Mouse (Mus musculus): ENCODE results near the gene Rsph14. TPM values are rescaled to one million over a fixed set of nuclear protein-coding genes. Genes with fewer than 3 reads are reported as not detected.

Rsph14 gene
- polyA plus RNA-seq, 1 experiment = not detected

- Histone ChIP-seq H3K9me3 (ENCODE audit: control insufficient read depth, low read length) (no peaks in the 10 kb centered on the region), H3K36me3 (ENCODE audit: control insufficient read depth) (no peaks in the 10 kb centered on the region), H3K4me3 (replicated peaks) (no peak overlapping the region), H3K27me3 (ENCODE audit: control insufficient read depth) (no peaks in the 10 kb centered on the region), H3K4me1 (ENCODE audit: control insufficient read depth) (no peaks in the 10 kb centered on the region; the same call in 1 of the 2 replicates)
- TF ChIP-seq TAL1 (IDR thresholded peaks at IDR 0.05; ENCODE audit: low read length) = no peak
- no peak for TF ChIP-seq GATA1 (IDR thresholded peaks at IDR 0.05; ENCODE audit: low read length)
These were observed 108.1 kb downstream of the Rsph14 start for GRCm38 (mm10) chr10:74924274-74924673.

- Histone ChIP-seq H3K36me3 (ENCODE audit: control insufficient read depth) (no peaks in the 10 kb centered on the region), H3K4me3 (replicated peaks) (no peak overlapping the region), H3K4me1 (ENCODE audit: control insufficient read depth) (no peaks in the 10 kb centered on the region; the same call in 1 of the 2 replicates), H3K27me3 (ENCODE audit: control insufficient read depth) (no peaks in the 10 kb centered on the region), H3K9me3 (ENCODE audit: control insufficient read depth, low read length) (no peaks in the 10 kb centered on the region)
- TF ChIP-seq GATA1 (IDR thresholded peaks at IDR 0.05; ENCODE audit: low read length) (no peak), TAL1 (IDR thresholded peaks at IDR 0.05; ENCODE audit: low read length) (no peak)
These were observed 109.6 kb downstream of the Rsph14 start for GRCm38 (mm10) chr10:74922763-74923162.

GRCm38 (mm10) chr10:74921614-74922013 lies 110.8 kb downstream of the Rsph14 start:
- no peaks in the 10 kb centered on the region for H3K9me3 ChIP-seq (ENCODE audit: control insufficient read depth, low read length)
- H3K27me3 ChIP-seq (ENCODE audit: control insufficient read depth) = no peaks in the 10 kb centered on the region
- TF ChIP-seq TAL1 (IDR thresholded peaks at IDR 0.05; ENCODE audit: low read length) = no peak
- no peak for TF ChIP-seq GATA1 (IDR thresholded peaks at IDR 0.05; ENCODE audit: low read length)
- no peak overlapping the region for H3K4me3 ChIP-seq (replicated peaks)
- H3K4me1 ChIP-seq (ENCODE audit: control insufficient read depth) = no peaks in the 10 kb centered on the region; the same call in 1 of the 2 replicates
- H3K36me3 ChIP-seq (ENCODE audit: control insufficient read depth) = no peaks in the 10 kb centered on the region

- no peaks in the 10 kb centered on the region for H3K27me3 ChIP-seq (ENCODE audit: control insufficient read depth)
- no peaks in the 10 kb centered on the region; the same call in 1 of the 2 replicates for H3K4me1 ChIP-seq (ENCODE audit: control insufficient read depth)
- H3K36me3 ChIP-seq (ENCODE audit: control insufficient read depth) = no peaks in the 10 kb centered on the region
- H3K9me3 ChIP-seq (ENCODE audit: control insufficient read depth, low read length) = no peaks in the 10 kb centered on the region
- no peak overlapping the region for H3K4me3 ChIP-seq (replicated peaks)
- TF ChIP-seq GATA1 (IDR thresholded peaks at IDR 0.05; ENCODE audit: low read length) (no peak), TAL1 (IDR thresholded peaks at IDR 0.05; ENCODE audit: low read length) (no peak)
These were observed 111.4 kb downstream of the Rsph14 start for GRCm38 (mm10) chr10:74920853-74921567.

GRCm38 (mm10) chr10:74919277-74919676 lies 113.1 kb downstream of the Rsph14 start:
- H3K36me3 ChIP-seq (ENCODE audit: control insufficient read depth) = no peaks in the 10 kb centered on the region
- no peaks in the 10 kb centered on the region for H3K4me1 ChIP-seq (ENCODE audit: control insufficient read depth)
- H3K4me3 ChIP-seq (replicated peaks) = no peak overlapping the region
- H3K27me3 ChIP-seq (ENCODE audit: control insufficient read depth) = no peaks in the 10 kb centered on the region
- no peaks in the 10 kb centered on the region for H3K9me3 ChIP-seq (ENCODE audit: control insufficient read depth, low read length)
- TF ChIP-seq TAL1 (IDR thresholded peaks at IDR 0.05; ENCODE audit: low read length) = no peak
- no peak for TF ChIP-seq GATA1 (IDR thresholded peaks at IDR 0.05; ENCODE audit: low read length)

GRCm38 (mm10) chr10:74908431-74908830 lies 124.0 kb downstream of the Rsph14 start:
- TF ChIP-seq TAL1 (IDR thresholded peaks at IDR 0.05; ENCODE audit: low read length) (no peak), GATA1 (IDR thresholded peaks at IDR 0.05; ENCODE audit: low read length) (no peak)
- Histone ChIP-seq H3K9me3 (ENCODE audit: control insufficient read depth, low read length) (no peaks in the 10 kb centered on the region), H3K4me3 (replicated peaks) (no peak overlapping the region), H3K27me3 (ENCODE audit: control insufficient read depth) (no peaks in the 10 kb centered on the region), H3K4me1 (ENCODE audit: control insufficient read depth) (no peaks in the 10 kb centered on the region), H3K36me3 (ENCODE audit: control insufficient read depth) (no peaks in the 10 kb centered on the region)

Other genes starting within 250 kb of the Rsph14 start
- 0.02 and 0.07 TPM in 2 replicates for gene Gnaz, start 65.4 kb downstream of the Rsph14 start, polyA plus RNA-seq (2012)
- not detected in 2 replicates for gene Rab36, start 4.5 kb upstream of the Rsph14 start, polyA plus RNA-seq (2012)
- 0.03 and 0.11 TPM in 2 replicates for gene Bcr, start 28.0 kb upstream of the Rsph14 start, polyA plus RNA-seq (2012)
- gene Specc1l, start 179.5 kb upstream of the Rsph14 start, polyA plus RNA-seq (2012) = 0.18 and 0.20 TPM in 2 replicates

All from erythroblast, embryonic 14.5 days (primary cell).